Mouse (Mus musculus) cerebellum, adult 2 months (tissue): Measurements from ENCODE around the gene Defb45.
A peak's percentile ranks its signal among the peaks of the same experiment; 100 is the strongest.

Experiments
- CTCF ChIP-seq: fragments of 200-500 bp; IDR thresholded peaks from 2 replicates; pipeline ENCODE4 v1.5.1; 2011; ENCODE audit warnings: low read depth, mild to moderate bottlenecking, control low read depth, low read length, moderate library complexity, borderline replicate concordance; ENCODE audit not compliant: insufficient read depth
- POLR2A ChIP-seq: fragments of 200-500 bp; IDR thresholded peaks from 2 replicates; pipeline ENCODE4 v1.6.1; 2011; ENCODE audit warnings: low read length, control low read depth, borderline replicate concordance; ENCODE audit not compliant: insufficient read depth

DNA sequence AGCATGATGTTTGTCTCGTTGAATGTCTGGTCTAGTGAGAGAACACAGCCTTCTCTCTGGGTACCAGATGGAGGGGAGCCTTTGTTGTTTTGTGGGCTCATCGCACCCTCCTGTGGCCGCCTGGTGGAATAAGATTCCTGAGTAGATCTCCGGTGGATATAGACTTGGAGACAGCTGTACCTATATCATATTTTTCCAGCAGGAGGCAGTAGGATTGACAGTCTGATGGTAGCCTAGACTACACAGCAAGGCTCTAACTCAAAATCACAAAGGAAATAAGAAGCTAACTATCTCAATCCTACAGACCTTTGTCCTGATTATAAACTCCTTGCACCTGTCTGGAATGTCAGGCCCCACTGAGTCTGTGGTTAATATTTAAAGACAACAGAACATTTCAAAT is 54.5 kb downstream of the Defb45 start:
- TF ChIP-seq CTCF (peak; percentile 51; the same call in 1 of the 2 replicates), POLR2A (no peak)
